Mouse (Mus musculus) urinary bladder, postnatal 14 days (tissue): ENCODE measurements around the gene Adcyap1r1.
A peak's percentile ranks its signal among the peaks of the same experiment; 100 is the strongest.

Experiments
- DNase-seq: peaks from one replicate; pipeline ENCODE4 v3.0.0; 2021; ENCODE audit warnings: low spot score

Gene Adcyap1r1

DNA sequence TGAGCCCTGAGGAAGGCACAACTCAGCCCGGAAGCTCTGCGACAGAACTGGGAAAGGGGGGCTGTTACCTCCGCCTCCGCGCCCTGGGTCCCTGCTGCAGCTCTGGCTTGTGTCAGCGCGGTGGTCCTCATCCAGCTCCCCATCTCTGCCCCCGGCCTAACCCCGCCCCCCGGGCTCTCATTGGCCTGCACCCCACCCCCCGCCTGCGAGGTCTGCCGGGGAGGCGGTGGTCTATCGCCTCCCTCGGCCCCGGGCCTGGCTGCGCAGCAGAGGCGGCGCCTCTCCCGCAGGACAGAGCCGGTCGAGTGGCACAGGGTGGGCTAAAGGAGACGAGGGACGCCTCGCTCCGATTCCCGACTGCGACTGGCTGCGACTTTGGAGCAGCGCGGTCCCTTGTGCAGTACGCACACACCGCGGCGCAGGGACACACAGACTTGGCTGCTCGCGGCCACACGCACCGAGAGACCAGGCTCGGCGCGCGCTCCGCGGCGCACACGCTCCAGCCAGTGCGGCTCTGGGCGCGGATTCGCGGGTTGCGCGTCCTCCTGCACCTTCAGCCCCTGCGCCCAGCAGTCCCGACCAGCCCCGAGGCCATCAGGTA is at the start of gene Adcyap1r1:
Gene Adcyap1r1, plus strand, starts transcription at position 208 of the 601 bp plus-strand sequence.
- DNase-seq, result no peak

DNA sequence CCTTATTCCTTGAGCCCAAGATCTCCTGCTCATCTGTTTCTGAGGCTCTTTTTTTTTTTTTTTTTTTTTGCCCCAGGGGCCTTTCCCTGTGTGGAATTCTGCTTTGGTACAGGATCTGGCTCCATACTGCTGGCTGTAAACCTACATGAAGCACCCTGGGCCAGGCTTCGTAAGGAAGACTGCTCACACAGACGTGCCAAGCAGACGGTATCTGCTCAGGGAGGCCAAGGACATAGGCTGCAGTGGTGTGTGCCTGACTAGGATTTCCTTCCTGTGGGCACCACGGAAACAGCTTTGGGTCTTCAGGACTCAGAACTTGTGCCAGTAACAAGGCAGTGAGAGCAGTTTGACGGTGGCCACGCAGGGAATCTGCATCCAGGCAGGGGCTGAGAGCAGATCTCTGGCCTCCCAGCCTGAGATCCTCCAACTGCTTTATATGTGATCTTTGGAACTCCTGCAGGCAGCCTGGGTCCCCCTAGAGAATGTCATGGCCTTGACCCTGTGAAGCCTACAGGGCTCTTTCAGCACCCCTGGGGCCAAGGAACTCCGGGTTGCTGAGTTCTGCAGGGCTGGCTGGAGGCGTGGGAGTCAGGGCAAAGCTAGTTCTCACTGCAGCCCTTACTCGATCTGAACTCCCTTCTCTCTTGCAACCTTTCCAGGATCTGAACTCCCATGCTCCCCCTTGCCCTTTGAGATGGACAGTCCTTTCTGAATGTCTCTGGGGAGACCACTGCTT is 49.6 kb upstream of the Adcyap1r1 start:
- no peak for DNase-seq

DNA sequence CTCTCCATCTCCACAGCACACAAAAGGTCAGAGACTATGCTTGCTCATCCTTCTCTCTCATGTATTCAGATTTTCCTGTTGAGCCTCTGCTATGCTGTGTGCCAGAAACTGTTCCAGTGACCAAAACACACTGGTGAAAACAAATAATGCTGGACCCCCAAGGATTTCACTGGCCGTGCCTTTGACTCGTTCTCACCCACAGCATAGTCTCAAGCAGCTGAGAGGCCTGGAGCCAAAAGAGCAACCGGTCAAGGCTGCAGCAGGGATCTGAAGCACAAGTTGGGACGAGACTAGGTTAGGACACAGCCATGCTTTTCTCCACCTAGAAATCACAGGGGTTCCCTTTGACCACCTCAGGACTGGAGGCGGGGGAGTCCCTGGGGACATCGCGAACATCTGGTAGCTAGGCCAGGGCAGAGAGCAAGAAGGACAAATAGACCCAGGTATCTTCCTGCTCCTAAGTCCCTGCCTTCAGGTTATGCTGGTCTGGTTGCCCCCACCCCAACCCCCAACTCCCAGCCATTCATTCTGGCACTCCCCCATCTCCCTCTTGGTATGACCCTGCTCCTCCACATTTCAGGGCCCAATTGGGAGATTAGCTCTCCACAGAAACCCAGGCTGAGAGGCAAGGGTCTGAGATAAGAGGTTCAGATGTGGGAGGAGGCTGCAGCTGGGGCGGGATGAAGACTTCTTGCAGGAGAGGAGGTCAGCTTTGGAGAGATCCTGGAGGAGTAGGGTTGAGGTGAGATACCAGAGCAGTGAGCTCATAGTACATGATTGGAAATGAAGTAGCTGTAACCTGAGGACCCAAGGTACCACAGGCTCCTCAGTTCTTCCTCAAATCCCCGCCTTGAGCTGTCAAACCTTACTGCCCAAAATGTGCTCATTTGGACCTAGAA is 48.1 kb upstream of the Adcyap1r1 start:
- no peak for DNase-seq

DNA sequence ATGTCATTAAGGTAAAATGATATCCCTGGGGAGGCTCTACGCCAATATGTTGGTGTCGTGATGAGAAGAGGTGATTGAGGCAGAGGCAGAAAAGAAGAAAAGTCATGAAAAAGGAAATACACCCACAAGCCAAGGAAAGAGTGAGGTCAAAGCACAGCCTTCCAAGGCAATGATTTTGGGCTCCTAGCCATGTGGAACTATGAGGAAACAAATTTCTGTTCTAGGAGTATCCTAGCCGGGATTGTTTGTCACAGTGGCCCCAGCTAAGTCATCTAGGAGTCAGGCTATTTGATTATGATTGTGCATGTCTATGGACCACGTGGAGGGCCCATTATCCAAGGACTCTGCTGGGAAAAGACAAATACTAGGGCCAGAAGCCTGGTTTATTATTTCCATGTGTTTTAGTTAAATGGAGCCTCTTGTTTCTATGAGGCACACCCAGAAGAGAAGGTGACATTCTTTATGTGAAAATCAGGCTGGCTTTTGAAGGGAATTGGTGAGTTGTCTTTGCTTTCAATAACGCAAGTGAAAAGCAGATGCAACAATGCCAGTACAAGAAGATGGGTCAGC is 47.3 kb upstream of the Adcyap1r1 start:
- no peak for DNase-seq

DNA sequence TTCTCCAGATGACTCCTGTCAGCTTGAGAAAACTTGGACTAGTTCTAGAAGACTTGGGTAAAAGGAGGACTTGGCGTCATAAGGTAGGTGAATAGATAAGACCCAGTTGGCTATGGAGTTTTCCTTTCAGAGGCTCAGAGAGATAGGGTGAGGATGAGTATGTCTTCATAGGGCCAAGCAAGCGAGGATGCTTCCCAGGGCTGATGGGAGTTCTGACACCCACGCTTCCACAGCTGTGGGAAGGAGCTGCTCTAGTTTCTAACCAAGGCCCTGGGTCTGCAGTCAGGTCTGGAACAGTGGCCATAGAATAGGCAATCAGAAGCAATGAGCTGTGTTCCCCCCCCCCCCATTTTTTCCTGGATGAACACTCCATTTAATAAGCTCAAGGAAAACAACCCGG is 44.4 kb upstream of the Adcyap1r1 start:
- DNase-seq, result no peak

DNA sequence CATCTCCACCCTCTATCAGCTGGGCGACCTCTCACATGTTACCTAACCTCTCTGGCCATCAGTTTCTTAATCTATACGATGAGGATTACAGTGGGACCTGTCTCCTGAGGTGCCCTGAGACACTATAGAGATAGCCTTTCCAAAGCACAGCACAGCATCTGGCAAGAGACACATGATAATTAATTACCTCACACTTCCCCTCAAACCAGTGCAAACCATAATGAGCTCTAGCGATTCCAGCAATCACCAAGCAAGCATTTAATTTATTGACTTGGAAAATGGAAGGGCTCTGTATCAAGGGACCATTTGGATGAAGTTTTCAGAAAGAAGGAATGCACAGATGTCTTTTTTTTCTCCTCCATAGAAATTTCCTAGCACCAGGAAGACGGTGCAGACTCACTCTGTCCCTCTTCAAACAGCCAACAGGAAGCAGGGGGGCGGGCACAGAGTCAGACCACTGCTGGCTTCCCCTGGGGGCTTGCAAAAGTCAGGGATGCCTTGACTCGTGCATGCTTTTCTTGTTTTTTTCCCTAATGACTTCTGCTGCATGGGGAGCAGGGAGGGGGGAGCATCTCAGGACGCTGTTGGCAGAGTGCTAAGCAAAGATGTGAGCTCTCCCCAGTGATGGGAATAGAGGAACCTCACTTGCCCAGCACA is 41.5 kb upstream of the Adcyap1r1 start:
- DNase-seq, result no peak

DNA sequence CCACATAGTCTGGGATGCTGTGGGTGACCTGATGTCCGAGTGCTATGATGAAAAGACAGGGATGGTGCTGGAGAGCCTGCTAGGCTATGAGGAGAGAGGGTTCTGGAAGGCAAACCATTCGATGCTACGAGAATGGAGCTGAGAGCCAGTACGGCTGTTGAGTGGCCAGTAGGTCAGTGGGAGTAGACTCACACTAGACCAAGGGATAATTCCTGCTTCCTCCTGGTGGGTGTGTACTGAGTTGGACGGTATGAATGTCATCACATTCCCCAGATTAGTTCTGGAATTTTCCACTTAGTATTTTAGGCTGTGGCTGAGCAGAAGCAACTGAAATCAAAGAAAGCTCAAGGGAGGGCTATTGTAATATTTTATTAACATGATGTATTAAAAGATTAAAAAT is 40.8 kb upstream of the Adcyap1r1 start:
- no peak for DNase-seq

DNA sequence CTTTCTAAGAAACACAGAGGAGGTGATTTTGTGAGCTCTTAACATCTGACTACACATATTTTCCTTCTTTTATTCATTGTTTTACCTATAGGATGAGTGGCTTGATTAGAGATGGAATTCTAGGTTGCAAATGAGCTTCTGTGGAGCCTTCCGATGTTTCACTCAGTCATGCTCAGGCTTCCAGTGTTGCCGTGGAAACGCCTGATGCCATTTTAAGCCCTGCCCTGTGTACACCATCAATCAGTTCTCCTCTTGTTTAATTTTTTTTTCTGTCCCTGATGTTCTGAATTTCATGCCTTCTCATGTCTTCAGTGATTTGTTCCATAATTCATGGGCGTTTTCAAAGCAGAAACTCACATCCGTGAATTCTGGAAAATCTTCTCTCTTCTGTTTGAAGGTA is 35.6 kb upstream of the Adcyap1r1 start:
- DNase-seq, result no peak

DNA sequence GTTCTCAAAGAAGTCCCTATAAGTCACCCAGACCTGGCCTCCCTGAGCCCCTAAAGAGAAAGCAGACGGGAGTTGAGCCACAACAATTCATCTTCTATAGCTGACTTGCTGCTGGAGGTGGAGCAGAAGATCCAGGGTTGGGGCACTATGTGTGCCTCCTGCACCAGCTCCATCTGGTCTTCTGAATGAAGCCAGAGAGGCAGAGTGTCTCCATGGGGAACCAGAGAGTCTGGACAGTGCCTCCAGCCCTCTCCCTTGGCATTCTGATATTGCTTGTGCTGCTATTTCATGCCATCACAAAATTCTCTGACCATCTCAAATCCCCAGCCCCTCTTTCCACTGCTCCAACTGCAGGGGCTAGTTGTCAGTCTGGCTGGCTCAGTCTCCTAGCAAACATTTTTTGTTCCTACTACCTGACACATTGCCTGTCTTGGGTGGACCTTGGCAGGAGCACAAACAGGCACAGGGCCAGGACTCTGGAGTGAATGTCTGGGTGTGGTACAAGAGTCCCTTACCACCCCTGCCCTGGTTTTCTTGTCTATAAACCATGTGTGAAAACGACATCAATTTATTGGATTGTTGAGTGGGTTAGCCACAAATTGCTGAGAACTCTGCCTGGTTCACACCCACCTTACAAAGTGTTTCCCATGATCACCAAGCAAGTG is 32.9 kb upstream of the Adcyap1r1 start:
- no peak for DNase-seq

DNA sequence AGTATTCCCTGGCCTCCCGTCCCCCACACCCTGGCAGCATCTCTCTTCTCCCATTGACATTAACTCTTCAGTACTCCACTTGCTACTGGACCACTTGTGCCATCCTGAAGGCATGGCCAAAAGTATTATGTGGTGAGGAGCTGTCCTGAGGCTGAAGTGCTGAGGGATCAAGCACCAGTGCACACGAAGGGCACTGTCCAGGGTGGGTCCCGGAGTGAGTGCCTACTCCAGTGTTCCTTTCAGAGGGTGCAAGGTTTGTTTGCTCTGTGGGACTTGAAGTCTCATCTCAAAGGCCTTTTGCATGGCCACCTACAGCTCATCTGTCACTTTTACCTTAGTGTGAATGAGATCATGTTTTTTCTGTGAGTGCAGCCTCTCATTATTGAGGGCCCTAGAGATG is 31.4 kb upstream of the Adcyap1r1 start:
- DNase-seq, result no peak

DNA sequence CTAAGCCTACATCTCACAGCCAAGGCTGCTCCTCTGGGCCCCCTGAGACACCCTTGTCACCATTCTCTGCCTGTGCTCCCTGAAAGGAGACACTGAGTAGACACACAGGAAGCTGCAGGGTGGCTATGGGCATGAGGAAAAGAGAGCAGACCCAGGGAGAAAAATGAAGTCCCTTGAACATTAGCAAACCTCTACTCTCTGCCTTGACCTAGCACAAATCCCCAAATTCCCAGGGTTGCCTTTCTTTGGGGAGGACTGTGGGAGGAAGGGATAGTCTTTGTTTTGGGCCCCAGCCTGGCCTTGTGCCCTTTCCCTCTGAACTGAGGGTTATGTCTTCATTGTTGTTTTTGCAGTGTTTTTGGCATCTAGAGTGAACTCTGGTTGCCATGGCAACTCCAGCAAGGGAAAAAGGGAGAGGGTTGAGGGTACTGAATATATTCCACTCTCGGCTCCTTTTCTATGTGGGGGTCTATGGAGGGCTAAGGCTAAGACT is 30.9 kb upstream of the Adcyap1r1 start:
- no peak for DNase-seq

DNA sequence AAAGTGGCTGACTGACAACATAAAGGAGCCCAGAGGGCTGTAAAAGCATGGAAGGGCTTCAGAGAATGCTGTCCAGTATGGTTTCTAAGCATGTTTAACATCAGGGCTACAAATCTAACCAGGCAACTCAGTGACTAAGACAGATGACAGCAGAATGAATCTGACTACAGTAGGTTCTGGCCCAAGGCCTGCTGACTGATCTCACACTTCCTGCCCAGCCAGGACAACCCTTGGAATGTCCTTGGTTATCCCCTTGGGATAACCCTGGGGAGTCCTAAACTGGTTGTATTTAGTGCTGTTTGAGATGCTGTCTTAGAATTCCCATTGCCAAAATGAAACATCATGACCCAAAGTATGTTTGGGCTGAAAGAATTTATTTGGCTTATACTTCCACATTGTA is 19.7 kb upstream of the Adcyap1r1 start:
- no peak for DNase-seq

DNA sequence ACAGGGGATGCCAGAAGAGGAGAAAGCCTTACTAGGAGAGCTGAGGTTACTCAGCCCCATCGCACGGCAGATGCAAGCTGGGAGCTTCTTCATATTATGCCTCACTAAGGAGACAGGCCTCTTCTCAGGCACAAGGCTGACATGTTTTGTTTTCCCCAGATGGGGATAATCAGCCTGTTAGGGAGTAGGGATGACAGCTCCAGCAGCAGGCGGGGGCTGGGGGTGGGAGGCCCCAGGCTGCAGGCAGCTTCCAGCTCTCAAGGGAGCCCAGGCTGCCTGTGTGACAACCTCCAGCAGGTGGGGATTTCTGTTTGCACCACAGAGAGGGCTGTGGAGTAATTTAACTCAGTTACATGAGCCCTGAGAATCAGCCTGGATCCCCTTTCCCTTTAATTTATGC is 17.4 kb upstream of the Adcyap1r1 start:
- peak; percentile 49 for DNase-seq

DNA sequence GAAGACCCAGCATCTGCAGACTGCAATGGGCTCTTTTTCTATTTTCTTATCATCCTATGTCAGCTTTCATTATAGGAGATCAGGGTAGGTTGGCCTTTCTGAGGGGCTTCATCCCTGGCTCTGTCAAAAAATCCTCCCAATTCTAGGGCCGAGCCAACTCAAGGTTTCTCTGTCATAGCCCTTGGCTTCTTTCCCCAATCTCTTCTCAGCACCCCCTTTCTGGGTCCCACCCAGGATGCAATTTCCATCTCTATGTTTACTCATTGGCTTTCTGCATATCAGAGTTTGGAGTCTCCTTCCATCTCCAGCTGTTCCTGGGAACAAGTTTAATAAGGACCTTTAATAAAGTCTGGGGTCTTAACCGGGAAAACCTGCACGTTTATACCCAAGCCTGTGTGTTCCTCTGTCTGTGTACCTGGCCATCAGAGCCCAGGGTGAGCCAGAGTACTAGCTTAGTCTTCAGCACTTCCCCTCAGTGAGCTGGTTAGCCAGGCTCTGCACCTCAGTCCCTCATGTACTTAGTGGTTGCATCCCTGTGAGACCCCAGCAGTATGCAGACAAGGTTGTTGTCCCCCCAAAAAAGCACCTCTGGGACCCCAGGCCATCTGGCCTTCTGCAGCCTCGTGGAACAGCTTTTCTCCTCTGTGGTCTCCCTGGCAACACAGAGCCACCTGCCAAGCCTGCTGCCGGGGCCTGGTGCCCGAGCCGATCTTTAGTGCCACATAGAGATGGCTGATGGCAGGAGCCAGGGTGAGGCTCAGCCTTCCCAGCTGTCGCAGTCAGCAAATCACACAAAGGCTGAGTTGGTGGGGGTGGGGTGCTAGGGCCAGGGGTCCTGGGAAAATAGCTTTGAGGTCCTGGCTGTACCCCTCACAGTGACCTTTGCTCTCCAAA is 16.3 kb upstream of the Adcyap1r1 start:
- no peak for DNase-seq

DNA sequence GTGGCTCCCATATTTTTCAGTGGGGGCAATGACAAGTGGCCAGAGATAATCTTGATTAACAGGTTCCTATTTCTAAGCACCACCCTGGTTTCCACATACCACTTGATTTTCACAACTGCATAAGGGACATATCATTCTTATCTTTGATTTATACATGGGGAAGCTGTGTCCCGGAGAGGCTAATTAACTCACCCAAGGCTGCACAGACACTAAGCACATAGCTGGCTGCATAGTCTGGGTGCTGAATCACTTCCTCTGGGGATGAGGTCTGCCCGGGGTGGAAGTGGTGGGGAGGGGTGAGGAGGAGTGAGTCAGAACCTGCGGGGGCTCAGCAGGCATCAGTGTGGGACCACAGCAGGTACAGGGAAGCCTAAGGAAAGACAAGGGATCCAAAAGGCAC is 13.9 kb upstream of the Adcyap1r1 start:
- DNase-seq, result no peak

DNA sequence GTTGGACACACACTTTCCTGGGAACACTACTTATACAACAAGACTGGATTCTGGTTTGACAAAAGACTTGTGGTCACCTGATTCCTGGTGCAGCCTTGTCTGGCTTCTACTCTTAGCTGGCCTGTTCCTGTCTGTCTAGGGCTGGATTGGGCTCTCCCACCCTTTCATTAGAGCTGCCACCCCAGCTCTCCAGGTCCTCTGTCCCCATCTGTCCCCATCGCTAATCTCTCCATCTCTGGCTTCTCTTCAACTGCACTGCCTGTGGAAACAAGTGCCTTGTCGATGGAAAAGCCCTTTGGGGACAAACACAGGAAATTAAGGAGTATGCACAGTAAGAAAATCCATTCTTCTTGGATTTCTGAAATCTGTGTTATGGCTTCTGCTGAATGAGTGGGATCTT is 12.9 kb upstream of the Adcyap1r1 start:
- DNase-seq, result no peak

DNA sequence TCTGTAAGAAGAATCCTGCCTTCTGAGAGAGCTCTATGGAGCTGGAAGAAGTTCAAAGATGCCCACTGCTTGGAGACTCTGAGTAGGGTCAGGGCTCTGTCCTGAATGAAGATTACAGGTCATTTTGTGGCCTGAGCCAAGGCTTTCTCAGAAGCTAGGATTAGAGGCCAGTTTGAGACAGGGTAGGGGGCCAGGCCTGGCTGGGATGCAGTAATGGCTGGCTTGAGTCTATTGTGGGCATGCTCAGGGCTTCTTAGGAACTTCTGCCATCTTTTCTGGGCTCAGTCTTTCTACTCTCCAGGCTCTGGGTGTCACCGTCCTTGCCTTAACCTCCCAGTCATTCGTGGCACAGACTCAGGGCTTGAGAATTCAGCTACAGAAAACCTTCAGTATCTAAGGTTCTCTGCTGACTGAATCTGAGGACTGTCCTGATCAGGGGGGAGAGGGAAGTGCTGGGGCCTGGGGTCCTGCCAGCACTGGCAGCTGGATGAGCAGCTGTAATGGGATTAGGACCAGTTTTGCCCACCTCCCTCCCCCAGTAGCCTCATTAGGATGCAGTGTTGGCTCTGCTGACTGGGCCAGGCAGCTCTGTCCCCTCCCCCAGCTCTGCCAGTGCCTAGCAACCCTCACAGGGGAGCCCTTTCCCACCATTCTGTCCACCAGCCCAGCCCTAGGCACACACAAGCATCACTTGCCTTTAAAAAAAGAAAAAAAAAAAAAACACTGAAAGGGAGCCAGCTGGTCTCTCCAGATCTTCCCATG is 7.7 kb upstream of the Adcyap1r1 start:
- no peak for DNase-seq

DNA sequence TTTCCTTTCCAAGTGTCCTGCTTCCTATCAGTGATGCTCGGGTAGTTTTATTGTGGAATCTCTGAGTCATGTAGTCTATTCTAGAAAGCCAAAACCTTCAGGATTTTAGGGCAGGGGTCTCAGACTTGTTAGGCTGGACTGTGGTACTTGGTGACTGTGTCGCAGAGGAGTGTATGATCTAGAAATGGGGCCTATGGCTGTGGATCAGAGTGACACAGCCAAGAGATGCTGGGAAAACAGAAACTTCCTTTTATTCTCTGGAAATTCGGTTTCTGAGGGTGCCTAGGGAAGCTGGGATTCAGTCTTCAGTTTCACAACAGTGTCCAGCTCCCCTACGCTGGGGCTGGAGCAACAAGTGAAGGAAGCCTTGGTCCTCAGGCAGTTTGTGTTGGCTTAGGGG is 7.1 kb upstream of the Adcyap1r1 start:
- no peak for DNase-seq

DNA sequence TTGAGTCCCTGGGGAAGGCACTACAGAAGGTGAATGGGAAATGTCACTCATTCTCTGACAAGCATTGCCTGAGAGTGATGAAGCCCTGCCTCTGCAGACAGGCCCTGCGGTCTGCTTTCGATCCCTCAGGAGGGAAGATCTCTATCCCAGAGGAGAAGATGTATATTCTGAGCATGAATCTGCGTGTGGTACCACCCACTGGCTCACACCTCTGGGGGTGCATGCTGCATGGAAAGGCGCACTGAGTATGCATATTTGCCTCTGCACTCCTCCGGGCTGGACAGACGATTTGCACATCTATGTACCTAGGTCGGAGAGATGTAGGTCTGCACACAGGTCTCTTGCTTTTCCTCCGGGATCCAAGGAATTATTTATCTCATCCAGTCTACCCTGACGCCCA is 3.6 kb upstream of the Adcyap1r1 start:
- DNase-seq, result no peak
